8 mouse cellular contexts compared by ENCODE assay signal in genomic region chr8:124316466-124317136, GRCm38 (mm10).
DNase-seq lines count a peak whose midpoint lies in the region; ATAC-seq and TF ChIP-seq lines count a peak whose summit lies in the region.
"Had no signal": no experiment of that assay in that cellular context is flagged by ENCODE, and none has a peak within 500 bp of the region (broad histone marks: within the 10 kb centered on the region; RNA-seq: fewer than 3 reads in every experiment).

No protein-coding gene starts in this region.

- H3K27ac ChIP-seq in lung, postnatal 0 days (ENCODE audit: low read length), result no peak overlapping the region
- no peak overlapping the region for H3K27ac ChIP-seq in forebrain, embryonic 12.5 days
- H3K27ac ChIP-seq: limb, embryonic 12.5 days had no signal

- no peak overlapping the region for H3K4me2 ChIP-seq in lung, postnatal 0 days (replicated peaks; ENCODE audit: low read depth, low read length)
- H3K4me2 ChIP-seq in forebrain, embryonic 12.5 days, result no peak overlapping the region
- H3K4me2 ChIP-seq: limb, embryonic 12.5 days had no signal

- peak; percentile 75 to 76 for DNase-seq in adrenal gland, adult (ENCODE audit: inconsistent age in 2 of 2, low spot score in 1 of 2)
- DNase-seq in fibroblast of lung, adult 2 months (ENCODE audit: low read depth), result peak; percentile 58
- peak; percentile 92 for DNase-seq in heart, postnatal 4 days
- DNase-seq in lung, postnatal 0 days (ENCODE audit: low spot score), result no peak
- DNase-seq in urinary bladder, postnatal 14 days (ENCODE audit: low spot score), result peak; percentile 81

- peak overlapping the region; percentile 23 for H3ac ChIP-seq in C2C12 (ENCODE audit: control insufficient read depth, insufficient read length, low read depth)

- H3K9me3 ChIP-seq in lung, postnatal 0 days (ENCODE audit: low read length), result no peaks in the 10 kb centered on the region
- H3K9me3 ChIP-seq in forebrain, embryonic 12.5 days, result no peaks in the 10 kb centered on the region
- H3K9me3 ChIP-seq: limb, embryonic 12.5 days had no signal

- TF ChIP-seq EP300 in lung, postnatal 0 days (IDR thresholded peaks at IDR 0.05), result no peak

- peak; percentile 9; the same call in 1 of the 2 replicates for ATAC-seq in lung, postnatal 0 days
- ATAC-seq in forebrain, embryonic 12.5 days (ENCODE audit: low FRiP score), result no peak

- H3K79me3 ChIP-seq in C2C12 (ENCODE audit: low read depth), result peaks cover 4% of the 10 kb centered on the region

- no peak overlapping the region for H3K4me3 ChIP-seq in C2C12 (ENCODE audit: insufficient read depth, poor library complexity, severe bottlenecking)
- no peak overlapping the region for H3K4me3 ChIP-seq in lung, postnatal 0 days (ENCODE audit: low read depth, low read length)
- no peak overlapping the region for H3K4me3 ChIP-seq in forebrain, embryonic 12.5 days (replicated peaks)
- H3K4me3 ChIP-seq: limb, embryonic 12.5 days had no signal

- no peak for TF ChIP-seq CTCF in C2C12 (IDR thresholded peaks at IDR 0.05; ENCODE audit: control insufficient read depth, insufficient read depth, insufficient read length)
- no peak for TF ChIP-seq CTCF in lung, postnatal 0 days (IDR thresholded peaks at IDR 0.05)

- H3K36me3 ChIP-seq in C2C12 (ENCODE audit: control insufficient read depth, insufficient read depth), result peaks cover 6% of the 10 kb centered on the region
- no peaks in the 10 kb centered on the region for H3K36me3 ChIP-seq in lung, postnatal 0 days (ENCODE audit: insufficient read depth, low read length)
- peaks cover 7% of the 10 kb centered on the region; the same call in 1 of the 2 replicates for H3K36me3 ChIP-seq in forebrain, embryonic 12.5 days (replicated peaks)
- H3K36me3 ChIP-seq: limb, embryonic 12.5 days had no signal

- H3K4me1 ChIP-seq in lung, postnatal 0 days (ENCODE audit: insufficient read depth, low read depth, low read length), result no peaks in the 10 kb centered on the region
- peaks cover 49% of the 10 kb centered on the region for H3K4me1 ChIP-seq in forebrain, embryonic 12.5 days

- H3K9ac ChIP-seq in lung, postnatal 0 days (replicated peaks; ENCODE audit: low read depth), result no peak overlapping the region
- no peak overlapping the region for H3K9ac ChIP-seq in forebrain, embryonic 12.5 days
- H3K9ac ChIP-seq: limb, embryonic 12.5 days had no signal

- no peaks in the 10 kb centered on the region for H3K27me3 ChIP-seq in C2C12 (ENCODE audit: control insufficient read depth, insufficient read depth, insufficient read length)
- H3K27me3 ChIP-seq in lung, postnatal 0 days (replicated peaks; ENCODE audit: insufficient read depth, low read length), result no peaks in the 10 kb centered on the region
- H3K27me3 ChIP-seq in forebrain, embryonic 12.5 days, result no peaks in the 10 kb centered on the region
- H3K27me3 ChIP-seq: limb, embryonic 12.5 days had no signal

- H3K79me2 ChIP-seq in C2C12 (ENCODE audit: control insufficient read depth, insufficient read depth), result peaks cover 37% of the 10 kb centered on the region

- 47% methylated on average over 12 of the region's 12 CpGs for WGBS in lung, postnatal 0 days
- 66% methylated on average over 12 of the region's 12 CpGs for WGBS in forebrain, embryonic 12.5 days

TF ChIP-seq in C2C12, 6 proteins besides CTCF, POLR2A, EP300 and RAD21:
- TF ChIP-seq MYOD1 (IDR thresholded peaks at IDR 0.05; ENCODE audit: control insufficient read depth, insufficient read length, low read depth), result no peak
- no peak for TF ChIP-seq MYOG (IDR thresholded peaks at IDR 0.05; ENCODE audit: control insufficient read depth, extremely low read depth, insufficient read length)
- no peak for TF ChIP-seq FOSL1 (IDR thresholded peaks at IDR 0.05; ENCODE audit: insufficient read depth, low read length, poor library complexity, severe bottlenecking)
- no peak for TF ChIP-seq USF1 (IDR thresholded peaks at IDR 0.05; ENCODE audit: low read depth)
- TF ChIP-seq CEBPB (IDR thresholded peaks at IDR 0.05; ENCODE audit: low read depth), result no peak
- TF ChIP-seq MAX (IDR thresholded peaks at IDR 0.05), result no peak
